Mouse (Mus musculus) layer of hippocampus, postnatal 25 days (tissue): ENCODE measurements around the gene Prpf6. TPM values are rescaled to one million over a fixed set of nuclear protein-coding genes. Genes with fewer than 3 reads are reported as not detected.
A peak's percentile ranks its signal among the peaks of the same experiment; 100 is the strongest.

Experiments
- DNase-seq, 2 experiments: peaks; one replicate each; pipeline ENCODE4 v3.0.0; 2022; ENCODE audit warnings: mixed read lengths in 2 of 2, low spot score in 1 of 2; ENCODE audit errors: extremely low spot score in 1 of 2
- total RNA-seq, 2 experiments: library from RNA; stranded (reverse); gene quantifications; 2 replicates each; pipeline ENCODE4 v1.2.3; 2021

The Prpf6 gene
- total RNA-seq, 2 experiments from 2014 or later: 57.9 to 58.8 TPM

DNA sequence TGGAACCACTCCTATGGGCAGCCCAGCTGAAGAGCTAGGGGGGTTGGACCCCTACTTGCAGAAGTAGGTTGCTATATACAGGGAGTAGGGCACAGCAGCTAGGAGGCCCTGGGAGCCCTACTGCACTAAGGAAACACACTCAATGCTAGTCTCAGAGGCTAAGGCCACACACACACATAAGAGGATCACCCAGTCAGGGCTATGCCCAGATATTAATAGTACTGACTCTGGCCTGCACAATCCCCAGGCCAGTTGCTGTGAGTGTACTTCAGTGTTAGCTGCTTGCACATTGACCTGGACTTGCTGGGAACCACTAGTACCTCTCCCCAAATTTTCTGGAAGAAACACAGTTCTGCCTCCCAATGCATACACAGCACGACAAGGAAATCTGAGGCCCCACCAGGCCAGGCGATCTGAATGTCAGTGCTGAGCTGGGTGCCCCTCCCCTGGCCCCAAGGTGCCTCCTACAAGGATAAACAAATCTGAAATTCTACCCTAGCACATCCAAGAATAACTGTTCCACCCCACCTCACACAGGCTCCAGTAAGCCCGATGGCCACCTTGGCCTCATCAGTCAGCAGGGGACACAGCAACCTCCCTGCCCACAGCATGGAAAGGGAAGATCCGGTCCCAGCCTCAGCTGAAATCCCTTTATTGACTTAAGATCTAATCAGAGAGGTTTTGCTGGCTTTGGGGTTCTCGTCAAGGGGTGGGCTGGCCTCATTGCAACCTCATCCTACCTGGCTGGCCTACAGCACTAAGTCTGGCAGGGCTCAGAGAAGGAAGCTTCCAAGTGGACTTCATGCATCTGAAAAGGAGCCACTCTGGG is 12.7 kb upstream of the Prpf6 start:
- peak in 1 of 2 experiments; percentile 2 for DNase-seq

GRCm38 (mm10) chr2:181579681-181580080 is 12.0 kb upstream of the Prpf6 start:
- DNase-seq: no peak

DNA sequence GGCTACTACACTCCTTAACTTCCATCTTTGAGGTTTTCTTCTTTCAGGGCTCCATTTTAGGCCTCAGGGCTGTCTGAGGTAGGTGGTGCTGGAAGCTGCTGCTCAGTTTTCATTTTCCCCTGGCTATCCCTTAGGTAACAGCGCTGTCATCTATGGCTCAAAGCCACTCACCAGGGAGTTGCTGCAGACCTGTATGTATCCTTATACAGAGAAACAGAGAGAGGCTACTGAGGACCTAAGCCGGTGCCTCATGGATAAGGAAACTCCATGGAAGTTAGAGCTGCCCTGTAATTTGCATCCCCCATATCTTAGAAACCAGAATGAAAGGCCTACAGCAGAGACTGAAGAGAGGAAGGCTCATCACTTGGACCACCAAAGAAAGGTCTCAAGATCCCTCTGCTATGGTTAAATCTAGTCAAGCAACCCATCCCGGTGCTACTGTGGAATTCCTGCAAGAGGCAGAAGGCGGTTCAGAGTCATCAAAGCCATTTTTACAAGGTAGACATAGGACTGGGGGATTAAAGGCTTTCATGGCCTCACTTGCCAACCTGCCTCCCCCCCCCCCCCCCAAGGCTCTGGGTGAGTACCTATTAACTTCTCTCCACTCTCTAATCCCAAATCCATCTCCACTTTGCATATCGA is 11.4 kb upstream of the Prpf6 start:
- peak in 1 of 2 experiments; percentile 2 for DNase-seq

GRCm38 (mm10) chr2:181581016-181581401 is 10.7 kb upstream of the Prpf6 start:
- DNase-seq: peak; percentile 57 to 68

DNA sequence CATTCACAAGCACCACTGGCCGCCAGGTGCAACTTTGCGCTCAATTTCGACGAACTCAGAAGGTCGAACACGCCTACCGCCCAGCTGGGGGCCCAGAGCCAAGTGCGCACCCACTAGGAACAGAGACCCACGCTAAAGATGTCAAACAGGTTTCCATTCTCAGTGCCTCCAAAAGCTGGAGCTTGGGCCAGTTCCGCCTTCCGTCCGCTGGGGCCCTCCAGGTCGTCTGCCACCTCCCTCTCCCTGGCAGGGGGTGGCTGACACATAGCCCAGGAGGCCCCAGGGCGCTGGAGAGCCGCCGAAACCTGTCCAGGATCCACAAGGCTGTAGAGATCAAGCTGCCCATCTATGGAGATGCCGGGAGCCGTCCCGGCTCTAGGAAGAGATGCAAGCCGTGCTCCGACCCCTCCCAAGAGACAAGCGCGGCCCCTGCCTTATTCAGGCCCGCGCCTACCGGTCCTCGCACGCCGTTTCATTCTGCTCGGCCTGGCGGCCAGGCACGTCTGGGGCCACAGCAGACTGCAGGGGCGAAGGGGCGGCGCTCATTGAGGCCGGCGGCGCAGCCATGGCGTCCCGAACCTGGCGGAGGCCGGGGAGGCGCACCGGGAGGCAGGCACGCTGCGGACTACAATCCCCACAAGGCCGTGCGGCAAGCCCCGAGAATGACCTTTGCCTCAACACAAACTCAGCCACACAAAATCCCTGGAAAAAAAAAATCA is 10.1 kb upstream of the Prpf6 start:
- DNase-seq: peak; percentile 79 to 82

DNA sequence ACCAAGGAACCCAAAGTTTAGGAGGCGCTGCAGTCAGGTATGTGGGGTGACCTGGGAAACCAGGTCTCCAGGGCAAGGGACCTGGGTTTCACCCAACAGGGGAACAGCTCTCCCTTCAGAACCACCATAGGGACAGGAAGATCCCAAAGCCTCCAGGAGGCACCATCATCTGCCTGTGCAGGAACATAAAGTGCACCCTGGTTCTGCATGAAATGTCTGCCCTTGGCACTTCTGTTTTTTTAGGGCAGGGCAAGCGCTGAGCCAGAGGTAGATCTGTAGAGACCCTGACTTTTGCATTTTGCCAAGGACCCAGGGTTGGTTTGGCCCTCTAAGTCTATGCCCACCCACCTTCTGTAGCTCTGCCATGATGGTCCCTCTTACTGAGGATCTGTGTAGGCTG is 9.3 kb upstream of the Prpf6 start:
- no peak for DNase-seq

DNA sequence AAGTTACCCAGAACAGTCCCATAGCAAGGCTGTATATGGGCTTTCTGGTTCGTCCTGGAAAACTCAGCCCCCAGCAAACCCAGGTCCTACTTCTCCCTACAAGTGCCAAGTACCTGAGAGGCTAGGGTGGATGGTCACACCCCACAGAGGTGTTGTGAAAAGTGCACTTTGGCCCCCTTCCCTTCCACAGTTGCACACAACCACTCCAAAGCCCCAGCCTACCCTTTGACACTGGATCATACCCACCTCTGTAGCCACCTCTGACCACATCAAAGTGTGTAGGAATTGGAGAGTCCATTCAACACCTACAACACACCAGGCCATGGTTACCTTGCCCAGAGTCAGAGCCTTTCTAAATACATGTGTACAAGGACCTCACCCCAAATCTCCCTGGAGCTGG is 8.7 kb upstream of the Prpf6 start:
- peak in 1 of 2 experiments; percentile 6 for DNase-seq

DNA sequence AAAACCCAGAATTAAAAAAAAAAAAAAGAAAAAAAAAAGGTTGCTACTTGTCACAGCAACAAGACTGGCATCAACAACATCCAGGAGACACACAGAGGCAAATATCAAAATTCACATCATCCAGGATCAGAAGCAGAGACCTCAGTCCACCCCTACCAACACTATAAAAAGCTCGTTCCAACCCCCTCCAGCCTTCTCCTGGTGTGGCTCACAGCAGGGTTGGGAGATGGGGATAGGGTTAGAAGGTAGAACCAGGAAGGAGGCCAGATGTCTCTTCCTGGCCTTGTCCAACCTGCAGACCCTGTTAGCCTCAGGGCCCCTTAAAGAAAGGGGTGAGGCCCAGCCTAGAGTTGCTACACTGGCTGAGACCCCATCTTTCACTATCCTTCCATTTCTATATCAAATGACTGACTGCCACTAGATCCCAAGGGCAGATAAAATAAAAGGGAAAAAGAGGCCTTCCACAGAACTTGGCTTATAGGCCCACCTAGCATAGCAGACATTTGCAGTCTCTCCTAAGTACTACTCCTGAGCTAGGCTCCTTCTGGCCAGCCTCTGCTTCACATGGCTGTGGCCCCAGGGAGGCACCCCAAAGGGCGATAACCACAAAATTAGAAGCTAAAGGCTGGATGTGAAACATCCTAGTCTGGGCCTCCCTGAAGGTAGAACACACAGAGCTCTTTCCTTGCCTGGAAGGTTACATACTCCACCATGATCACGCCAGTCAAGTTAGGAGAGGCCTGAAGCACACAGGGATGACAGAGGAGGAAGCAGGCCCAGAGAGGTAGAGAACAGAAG is 8.0 kb upstream of the Prpf6 start:
- no peak for DNase-seq

GRCm38 (mm10) chr2:181584411-181584942 is 7.2 kb upstream of the Prpf6 start, which contains the start of gene Uckl1:
Gene Uckl1, minus strand, starts transcription at chr2:181584892.
- DNase-seq: no peak

DNA sequence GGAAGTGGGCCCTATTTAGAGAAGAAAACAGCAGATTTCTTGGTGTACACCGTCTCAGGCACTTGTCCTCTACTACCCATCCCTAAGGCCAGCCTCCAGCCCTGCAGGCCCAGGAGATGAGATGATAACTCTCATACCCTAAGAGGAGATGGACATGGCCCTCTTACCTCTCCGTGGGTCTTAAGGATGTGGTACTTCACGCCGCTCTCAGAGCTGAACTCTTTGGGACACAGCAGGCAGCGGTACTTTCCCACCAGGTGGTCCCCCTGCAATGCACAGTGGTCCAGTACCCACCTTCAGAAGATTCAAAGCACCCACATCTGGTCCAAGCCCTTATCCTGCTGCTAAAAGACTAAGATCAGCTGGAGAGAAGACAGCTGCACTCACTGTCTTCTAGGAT is 6.2 kb upstream of the Prpf6 start:
- DNase-seq: no peak

- DNase-seq: no peak
These were observed 5.5 kb upstream of the Prpf6 start for GRCm38 (mm10) chr2:181586124-181586523.

DNA sequence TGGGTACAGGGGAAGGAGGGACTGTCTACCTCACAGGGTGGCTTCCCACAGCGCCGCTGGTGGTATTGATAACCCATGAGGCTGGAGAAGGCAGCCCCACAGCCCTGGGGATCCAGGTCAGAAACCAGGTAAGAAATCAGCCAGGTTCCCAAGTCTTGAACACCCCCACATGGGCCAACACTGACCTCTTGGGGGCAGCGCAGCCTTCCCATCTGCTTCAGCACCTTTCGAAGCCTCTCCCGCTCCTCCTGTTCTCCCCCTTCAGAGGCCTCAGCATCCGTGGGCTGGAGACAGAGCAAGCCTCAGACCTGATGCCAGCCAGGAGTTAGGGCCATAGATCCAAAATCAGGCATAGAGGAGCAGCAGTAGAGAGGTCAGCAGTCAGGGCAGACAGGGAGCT is 3.9 kb upstream of the Prpf6 start:
- DNase-seq: no peak

DNA sequence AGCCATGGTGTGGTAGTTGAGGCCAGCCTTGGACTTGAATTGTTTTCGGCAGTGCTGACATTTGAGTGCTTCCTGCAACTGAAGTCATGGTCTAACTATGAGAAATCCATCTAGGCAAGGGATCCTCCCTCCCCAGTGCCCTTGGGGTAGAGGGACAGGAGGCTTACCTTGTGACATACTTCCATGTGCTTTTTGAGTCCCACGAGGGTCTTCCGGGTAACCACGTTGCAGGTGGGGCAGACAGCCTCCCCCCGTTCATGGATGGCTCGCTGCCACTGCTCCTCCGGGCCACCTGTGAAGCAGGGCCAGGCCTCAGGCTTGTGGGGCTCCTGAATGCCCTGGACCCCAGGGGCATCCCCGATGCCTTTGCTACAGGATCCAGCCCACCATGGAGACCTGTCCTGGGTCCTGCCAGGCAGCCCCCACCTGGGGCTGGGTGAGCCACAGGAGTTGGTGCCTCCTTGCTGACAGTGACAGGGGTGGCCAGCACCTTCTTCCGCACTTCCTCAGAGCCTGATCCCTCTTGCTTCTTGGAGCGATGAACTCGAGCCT is 3.4 kb upstream of the Prpf6 start:
- no peak for DNase-seq

DNA sequence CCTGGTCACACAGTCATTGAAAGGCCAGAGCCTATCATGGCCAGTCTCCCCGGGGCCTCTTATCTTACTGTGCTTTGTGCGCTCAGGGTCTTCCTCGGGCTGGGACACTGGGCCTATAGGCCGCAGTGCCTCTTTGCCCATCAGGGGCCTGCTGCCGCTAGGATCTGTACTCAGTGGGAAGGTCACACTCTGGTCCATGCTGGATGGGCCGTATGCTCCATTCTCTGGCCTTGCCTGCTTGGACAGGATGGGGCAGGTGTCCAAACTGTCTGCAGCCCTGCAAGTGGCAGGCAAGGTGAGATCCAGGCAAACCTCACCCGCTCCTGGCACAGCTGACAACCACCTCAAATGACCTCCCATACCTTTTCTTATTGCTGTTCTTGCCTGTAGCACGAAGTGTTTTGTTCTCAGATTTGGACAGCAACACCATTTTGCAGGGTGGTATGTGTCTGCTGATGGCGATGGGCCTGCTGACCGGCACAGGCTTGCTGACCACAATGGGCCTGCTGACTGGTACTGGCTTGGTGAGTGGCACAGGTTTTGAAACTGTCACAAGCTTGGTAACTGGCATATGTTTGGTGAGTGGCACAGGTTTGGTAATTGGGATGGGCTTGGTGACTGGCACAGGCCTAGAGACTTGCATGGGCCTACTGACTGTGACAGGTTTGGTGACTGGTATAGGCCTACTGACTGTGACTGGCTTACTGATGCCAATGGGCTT is 2.5 kb upstream of the Prpf6 start:
- no peak for DNase-seq

DNA sequence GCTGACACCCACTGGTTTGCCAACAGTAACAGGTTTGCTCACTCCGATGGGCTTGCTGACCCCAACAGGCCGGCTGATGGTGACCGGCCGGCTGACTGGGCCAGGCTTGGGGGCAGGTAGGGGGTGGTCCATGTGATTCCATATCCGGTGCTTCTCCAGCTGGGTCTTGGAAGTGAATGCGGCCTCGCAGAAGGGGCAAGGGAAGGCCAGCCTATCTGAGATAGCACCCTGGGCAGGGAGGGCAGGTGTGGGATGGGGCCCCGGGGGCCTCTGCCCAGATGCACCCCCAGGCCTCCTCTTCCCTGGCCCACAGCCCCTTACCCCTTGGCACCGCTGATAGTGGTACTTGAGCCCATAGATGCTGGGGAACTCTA is 1.9 kb upstream of the Prpf6 start:
- DNase-seq: no peak

GRCm38 (mm10) chr2:181590471-181590870 is 1.2 kb upstream of the Prpf6 start:
- no peak for DNase-seq

DNA sequence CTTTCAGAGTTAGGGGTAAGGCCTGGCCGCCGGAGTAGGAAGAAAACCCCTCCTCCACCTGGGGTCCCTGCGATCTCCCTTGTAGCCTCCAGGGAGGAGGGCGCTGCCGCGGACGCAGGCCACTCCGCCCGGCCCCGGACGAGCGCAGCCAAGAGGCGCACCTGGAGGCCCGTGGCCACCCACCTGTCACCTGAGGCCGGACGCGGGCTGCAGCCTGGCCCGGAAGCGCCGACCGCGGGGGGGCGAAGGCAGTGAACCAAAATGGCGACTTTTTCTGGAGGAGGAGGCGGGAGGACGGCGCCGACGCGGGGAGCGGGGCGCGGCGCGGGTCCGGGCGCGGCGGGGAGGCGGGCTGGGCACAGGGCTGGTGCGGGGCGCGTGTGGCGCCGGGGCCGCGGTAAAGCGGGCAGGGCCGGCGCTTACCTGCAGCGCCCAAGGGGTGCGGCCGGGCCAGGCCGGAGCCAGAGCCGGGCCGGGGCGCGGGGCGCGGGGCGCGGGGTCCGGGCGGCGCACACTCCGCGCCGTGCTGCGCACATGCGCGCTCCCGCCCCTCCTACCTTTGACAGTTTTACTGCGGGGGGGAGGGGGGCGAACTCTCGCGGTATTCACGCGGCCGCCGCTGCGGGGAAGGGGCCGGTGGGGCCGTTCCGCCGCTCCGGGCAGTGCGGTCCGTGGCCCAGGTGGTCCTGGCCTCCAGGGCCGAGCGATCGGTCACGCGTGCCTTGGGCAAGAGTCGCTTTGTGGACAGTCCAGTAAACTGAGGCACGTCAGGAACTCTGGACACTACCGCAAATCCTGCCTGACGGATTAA is 768 bp downstream of the Prpf6 start, which contains the start of gene Zfp512b:
Zfp512b (minus strand) TSS at position 573 of the 811 bp plus-strand sequence.
- DNase-seq: peak; percentile 56 to 68

GRCm38 (mm10) chr2:181593042-181593421 is 1.4 kb downstream of the Prpf6 start:
- DNase-seq: no peak
